Mouse (Mus musculus) thymus, postnatal 4 days (tissue): Measurements from ENCODE around the gene Eif3l.

Experiments
- DNase-seq: peaks from one replicate; pipeline ENCODE4 v3.0.0; 2021

Gene Eif3l

DNA sequence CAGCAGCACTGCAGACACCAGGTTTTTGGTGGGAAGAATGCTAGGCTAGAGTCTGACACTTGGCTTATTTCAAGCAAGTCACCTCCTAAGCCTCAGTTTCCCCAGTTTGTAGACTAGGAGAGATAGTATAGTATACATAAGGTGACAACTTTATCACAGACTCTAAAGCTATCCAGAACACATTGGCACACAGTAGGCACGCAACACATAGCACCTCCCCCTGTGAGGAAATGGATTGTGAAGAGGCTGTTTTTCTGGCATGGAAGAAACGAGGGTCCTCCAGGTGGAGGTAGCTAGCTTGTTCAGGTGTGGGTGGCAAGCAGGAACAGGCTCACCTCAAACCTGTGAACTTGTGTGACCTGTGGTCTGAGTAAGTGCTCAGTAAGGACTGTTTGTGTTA lies 24.0 kb upstream of the Eif3l start:
- no peak for DNase-seq

DNA sequence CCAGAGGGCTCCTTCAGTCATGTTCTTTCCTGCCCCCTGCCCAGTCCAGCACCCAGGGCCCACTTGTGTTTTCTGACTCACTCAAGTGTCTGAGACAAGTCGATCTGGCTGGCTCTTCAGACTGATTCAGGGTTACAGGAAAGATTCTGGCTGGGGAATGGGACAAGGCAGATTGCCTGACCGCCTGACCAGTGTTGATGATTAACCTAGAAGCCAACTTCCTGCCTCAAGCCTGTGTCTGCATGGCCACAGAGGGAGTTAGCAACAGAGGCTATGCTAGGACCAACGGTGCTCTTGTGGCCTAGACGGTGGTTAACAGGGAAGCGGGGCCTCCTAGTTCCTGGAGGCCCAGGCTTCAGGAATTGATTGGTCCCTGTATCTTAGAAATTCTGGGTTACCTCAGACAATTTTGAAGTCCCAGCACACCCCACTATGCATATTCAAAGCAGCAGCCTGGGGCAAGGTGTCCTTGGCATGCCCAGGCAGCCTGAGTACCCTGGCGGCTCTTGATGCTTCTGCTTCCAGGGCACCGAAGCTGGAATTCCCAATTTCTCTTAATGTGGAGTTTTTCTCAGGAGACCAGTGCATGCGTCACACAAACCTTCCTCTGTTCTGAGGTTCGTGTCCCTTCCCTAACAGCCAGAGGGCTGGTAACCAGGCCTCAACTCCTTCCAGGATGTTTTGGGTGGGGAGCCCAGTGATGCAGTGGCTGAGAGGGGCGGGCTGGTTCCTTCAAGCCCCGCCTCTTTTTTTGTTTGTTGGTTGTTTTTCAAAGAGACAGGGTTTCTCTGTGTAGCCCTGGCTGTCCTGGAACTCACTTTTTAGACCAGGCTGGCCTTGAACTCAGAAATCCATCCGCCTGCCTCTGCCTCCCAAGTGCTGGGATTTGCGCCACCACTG lies 23.3 kb upstream of the Eif3l start:
- DNase-seq, result no peak

- DNase-seq, result no peak
Measured at GRCm38 (mm10) chr15:79052366-79052765, 22.6 kb upstream of the Eif3l start.

GRCm38 (mm10) chr15:79056601-79057000 lies 18.4 kb upstream of the Eif3l start:
- no peak for DNase-seq

DNA sequence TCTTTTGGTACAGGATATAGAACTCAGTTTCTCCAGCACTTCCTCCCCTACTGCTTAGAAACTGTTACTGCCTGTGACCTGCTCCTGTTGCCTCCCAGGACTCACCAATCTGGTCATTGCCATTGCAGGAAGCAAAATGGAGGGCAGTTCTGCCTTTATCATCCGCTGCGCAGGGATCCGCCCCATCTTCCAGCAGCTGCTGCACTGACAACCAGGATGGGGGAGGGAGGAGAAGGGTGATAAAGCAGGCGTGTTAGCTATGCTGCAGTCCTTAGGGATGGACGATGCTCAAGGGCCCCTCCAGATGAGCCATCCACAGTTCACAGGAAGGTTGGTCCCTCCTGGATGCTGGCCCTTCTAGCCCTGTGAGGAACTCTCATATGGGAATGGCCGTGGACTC lies 17.1 kb upstream of the Eif3l start:
- no peak for DNase-seq

- no peak for DNase-seq
Measured at GRCm38 (mm10) chr15:79060887-79061565, 14.0 kb upstream of the Eif3l start.

GRCm38 (mm10) chr15:79062376-79063159 lies 12.4 kb upstream of the Eif3l start, which contains the start of gene Ankrd54:
Ankrd54 (minus strand) TSS chr15:79062893.
- peak; percentile 95 for DNase-seq

DNA sequence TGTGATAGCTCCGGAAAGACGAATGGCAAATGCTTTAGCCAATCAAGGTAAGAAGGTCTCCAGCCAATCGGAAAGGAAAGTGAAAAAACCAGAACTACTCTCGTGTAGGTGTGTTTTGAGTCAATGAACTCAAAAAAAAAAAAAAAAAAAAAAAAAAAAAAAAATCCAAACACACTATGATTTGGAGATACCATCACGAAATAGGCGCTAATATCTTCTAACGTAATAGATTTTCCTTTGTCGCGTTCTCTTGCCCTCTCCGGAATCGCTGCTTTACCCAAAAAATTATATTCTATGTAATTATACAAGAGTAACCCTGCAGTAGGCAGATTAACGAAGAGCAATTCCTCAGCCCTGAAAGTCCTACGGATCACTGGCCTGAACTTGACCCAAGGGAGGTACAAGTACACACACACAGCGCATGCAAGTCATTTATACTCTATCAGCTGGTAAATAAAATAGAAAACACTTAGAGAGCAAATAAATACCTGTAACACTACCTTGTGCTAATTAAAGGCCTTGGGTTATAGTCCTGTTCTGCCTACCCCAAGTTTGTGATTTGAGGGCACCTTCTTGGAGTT lies 11.7 kb upstream of the Eif3l start:
- no peak for DNase-seq

GRCm38 (mm10) chr15:79065086-79065770 lies 9.8 kb upstream of the Eif3l start:
- DNase-seq, result no peak

GRCm38 (mm10) chr15:79066276-79066675 lies 8.7 kb upstream of the Eif3l start:
- no peak for DNase-seq

- no peak for DNase-seq
Measured at GRCm38 (mm10) chr15:79067631-79068030, 7.3 kb upstream of the Eif3l start.

GRCm38 (mm10) chr15:79068416-79068815 lies 6.6 kb upstream of the Eif3l start:
- no peak for DNase-seq

DNA sequence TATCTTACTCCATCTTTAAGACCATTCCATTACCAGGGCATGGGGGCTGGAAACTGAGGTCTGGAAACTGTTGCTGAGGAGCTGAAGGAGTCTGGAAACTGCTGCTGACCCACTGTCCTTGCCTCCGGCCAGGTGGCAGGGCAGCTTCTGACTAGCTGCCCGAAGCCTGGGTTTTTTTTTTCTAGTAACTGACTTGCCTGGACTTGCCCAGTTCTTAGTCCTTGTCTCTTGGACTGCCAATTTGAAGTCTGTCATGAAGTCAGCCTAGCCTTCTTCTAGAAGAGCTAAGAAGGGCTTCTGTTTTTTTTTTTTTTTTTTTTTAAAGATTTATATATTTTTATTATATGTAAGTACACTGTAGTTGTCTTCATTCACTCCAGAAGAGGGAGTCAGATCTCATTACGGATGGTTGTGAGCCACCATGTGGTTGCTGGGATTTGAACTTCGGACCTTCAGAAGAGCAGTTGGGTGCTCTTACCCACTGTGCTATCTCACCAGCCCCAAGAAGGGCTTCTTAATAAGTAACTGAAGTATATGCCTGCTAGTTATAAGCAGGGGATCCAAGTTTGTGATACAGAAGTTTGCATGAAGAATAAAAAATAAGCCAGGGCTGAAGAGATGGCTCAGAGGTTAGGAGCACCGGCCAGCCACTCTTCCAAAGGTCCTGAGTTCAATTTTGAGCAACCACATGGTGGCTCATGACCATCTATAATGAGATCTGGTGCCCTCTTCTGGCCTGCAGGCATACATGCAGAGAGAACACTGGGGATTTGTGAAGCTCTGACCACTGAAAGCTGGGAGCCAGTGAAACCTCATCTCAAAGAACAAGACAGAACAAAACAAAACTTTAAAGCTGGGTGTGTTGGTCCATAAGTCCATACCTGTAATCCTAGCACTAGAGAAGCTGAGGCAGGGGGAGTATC lies 3.6 kb upstream of the Eif3l start:
- DNase-seq, result peak; percentile 45

DNA sequence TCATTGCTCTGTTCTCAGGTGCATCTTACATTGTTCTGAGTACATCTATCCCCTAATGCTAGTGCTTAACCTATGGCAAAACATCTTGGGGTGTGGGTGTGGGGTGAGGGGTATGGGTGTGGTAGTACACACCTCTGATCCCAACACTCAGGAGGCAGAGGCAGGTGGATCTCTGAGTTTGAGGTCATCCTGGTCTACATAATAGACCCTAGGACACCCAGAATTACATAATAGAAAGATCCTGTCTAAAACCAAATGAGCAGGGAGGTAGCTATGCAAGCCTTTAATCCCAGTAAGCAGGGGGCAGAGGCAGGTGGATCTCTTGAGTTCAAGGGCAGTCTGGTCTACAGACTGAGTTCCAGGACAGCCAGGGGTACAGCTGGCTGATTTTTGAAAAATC lies 1.2 kb upstream of the Eif3l start:
- DNase-seq, result no peak

GRCm38 (mm10) chr15:79074446-79074845 lies 533 bp upstream of the Eif3l start:
- DNase-seq, result no peak

- DNase-seq, result no peak
Measured at GRCm38 (mm10) chr15:79075658-79076365, 833 bp downstream of the Eif3l start.

DNA sequence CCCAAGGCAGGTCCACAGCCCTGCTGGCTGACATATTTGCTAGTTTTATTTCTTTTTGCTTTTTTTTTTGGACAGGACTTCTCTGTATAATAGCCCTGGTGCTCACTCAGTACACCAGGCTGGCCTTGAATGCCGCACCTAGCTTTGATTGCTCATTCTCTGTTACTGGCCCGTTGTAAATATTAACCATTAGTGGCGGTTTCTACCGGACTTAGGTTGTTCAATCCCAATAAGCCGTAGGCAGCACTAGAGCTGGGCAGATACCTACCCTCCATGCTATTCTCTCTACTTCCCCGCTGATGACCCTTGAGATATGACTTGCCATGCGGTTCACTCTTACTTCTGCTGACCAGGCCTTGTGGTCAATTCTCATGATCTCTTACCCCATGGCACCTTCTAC lies 4.6 kb downstream of the Eif3l start:
- DNase-seq, result no peak

GRCm38 (mm10) chr15:79092284-79092683 lies 17.3 kb downstream of the Eif3l start:
- DNase-seq, result no peak

DNA sequence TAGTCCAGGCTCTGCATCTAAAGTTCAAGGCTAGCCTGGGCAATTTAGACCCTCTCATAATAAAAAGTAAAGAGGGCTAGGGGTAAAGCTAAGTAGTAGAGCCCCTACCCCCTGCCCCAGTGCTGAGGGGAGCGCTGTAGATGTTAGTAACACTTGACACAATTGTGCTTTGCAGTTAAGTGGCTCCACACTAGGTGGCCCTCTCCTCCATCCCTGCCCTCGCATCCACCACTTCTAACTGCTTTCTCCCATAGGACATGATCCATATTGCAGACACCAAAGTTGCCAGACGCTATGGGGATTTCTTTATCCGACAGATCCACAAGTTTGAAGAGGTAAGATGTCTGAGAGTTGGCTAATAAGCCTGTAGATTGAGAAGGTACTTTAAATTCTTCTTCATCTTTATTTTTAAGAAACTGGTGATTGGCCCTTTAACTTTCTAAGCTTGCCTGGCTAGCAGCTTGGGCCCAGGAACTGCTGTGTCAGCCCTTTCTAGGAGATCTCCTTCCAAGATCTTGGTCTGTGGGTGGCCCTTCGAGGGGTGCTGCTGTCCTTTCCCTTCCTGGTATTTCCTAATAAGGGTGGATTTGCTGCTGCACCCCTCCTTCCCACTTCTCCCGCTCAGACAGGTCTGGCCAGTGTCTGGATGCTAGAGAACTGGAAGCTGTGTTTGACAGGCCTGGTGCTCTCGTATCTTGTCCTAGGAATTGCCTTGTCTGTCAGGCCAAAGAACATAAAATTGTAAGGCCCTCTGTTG lies 18.3 kb downstream of the Eif3l start:
- no peak for DNase-seq

DNA sequence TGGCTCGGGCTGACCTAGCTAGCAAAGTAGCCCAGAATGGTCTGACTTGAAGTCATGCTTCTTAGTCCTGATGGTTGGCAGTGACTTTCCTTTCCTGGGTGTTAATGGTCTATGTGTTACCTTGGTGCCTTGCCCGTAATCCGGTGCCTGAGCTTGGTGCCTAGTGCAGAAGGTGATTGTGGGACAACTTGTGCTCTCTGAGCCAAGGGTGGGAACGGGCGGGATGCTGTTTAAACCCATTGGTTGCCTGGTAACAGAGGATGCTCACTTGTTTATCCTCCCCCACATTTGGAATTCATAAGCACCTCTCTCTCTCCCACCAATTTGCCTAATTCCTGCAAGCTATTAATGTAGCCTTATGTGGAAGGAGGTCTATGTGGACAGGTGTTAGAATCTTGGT lies 20.5 kb downstream of the Eif3l start:
- no peak for DNase-seq
